Mouse (Mus musculus) heart, embryonic 11.5 days (tissue): ENCODE data around the gene Rap1a. TPM values are rescaled to one million over a fixed set of nuclear protein-coding genes. Genes with fewer than 3 reads are reported as not detected.

ENCODE experiments used
- ATAC-seq: fragments of 200-750 bp; cut with Nextera tagmentation; replicated peaks from 2 replicates; pipeline ENCODE4 v1.8.0; 2017; ENCODE audit warnings: moderate library complexity; ENCODE audit not compliant: insufficient number of reproducible peaks, low FRiP score, low TSS enrichment
- H3K27ac ChIP-seq: fragments of 300-500 bp; sonication (generic); 2 replicates; pipeline ENCODE4 v1.5.1; 2014; ENCODE audit warnings: mild to moderate bottlenecking, low read depth, low read length
- H3K27me3 ChIP-seq: fragments of 300-500 bp; sonication (generic); 2 replicates; pipeline ENCODE4 v1.6.1; 2014; ENCODE audit warnings: mild to moderate bottlenecking, low read length, mixed read lengths; ENCODE audit not compliant: control insufficient read depth, insufficient read depth
- H3K36me3 ChIP-seq: fragments of 300-500 bp; sonication (generic); 2 replicates; pipeline ENCODE4 v1.6.1; 2014; ENCODE audit warnings: mild to moderate bottlenecking, low read length, moderate library complexity, mixed read lengths; ENCODE audit not compliant: control insufficient read depth, insufficient read depth
- H3K4me1 ChIP-seq: fragments of 300-500 bp; sonication (generic); 2 replicates; pipeline ENCODE4 v1.6.1; 2014; ENCODE audit warnings: low read length; ENCODE audit not compliant: control insufficient read depth, insufficient read depth
- H3K4me2 ChIP-seq: fragments of 300-500 bp; sonication (generic); 2 replicates; pipeline ENCODE4 v1.6.1; 2014; ENCODE audit warnings: mild to moderate bottlenecking, moderate library complexity
- H3K4me3 ChIP-seq: fragments of 300-500 bp; sonication (generic); 2 replicates; pipeline ENCODE4 v1.5.1; 2014; ENCODE audit warnings: low read depth, low read length
- H3K9ac ChIP-seq: fragments of 300-500 bp; sonication (generic); 2 replicates; pipeline ENCODE4 v1.6.1; 2014; ENCODE audit warnings: mild to moderate bottlenecking, low read depth, low read length, moderate library complexity
- H3K9me3 ChIP-seq: fragments of 300-500 bp; sonication (generic); replicated peaks from 2 replicates; pipeline ENCODE4 v1.6.1; 2016; ENCODE audit warnings: low read length; ENCODE audit not compliant: control insufficient read depth
- WGBS: fragments of 180-500 bp; shearing (Covaris S2); extraction: QIAGEN DNeasy Blood & Tissue Kit; methylation state at CpG from one replicate; pipeline ENCODE4 v1.1.7; 2014; ENCODE audit not compliant: insufficient replicate concordance; 5-methylcytosine and 5-hydroxymethylcytosine counted together
- polyA plus RNA-seq: library from polyadenylated mRNA; unstranded; fragments of >200 nt; fragmentation: Nextera tagmentation; extraction: Ambion mirVana; gene quantifications from 2 replicates; pipeline ENCODE4 v1.2.1, GENCODE M21; 2014

Gene Rap1a
- polyA plus RNA-seq, 1 experiment from 2014 or later = 77.5 TPM

DNA sequence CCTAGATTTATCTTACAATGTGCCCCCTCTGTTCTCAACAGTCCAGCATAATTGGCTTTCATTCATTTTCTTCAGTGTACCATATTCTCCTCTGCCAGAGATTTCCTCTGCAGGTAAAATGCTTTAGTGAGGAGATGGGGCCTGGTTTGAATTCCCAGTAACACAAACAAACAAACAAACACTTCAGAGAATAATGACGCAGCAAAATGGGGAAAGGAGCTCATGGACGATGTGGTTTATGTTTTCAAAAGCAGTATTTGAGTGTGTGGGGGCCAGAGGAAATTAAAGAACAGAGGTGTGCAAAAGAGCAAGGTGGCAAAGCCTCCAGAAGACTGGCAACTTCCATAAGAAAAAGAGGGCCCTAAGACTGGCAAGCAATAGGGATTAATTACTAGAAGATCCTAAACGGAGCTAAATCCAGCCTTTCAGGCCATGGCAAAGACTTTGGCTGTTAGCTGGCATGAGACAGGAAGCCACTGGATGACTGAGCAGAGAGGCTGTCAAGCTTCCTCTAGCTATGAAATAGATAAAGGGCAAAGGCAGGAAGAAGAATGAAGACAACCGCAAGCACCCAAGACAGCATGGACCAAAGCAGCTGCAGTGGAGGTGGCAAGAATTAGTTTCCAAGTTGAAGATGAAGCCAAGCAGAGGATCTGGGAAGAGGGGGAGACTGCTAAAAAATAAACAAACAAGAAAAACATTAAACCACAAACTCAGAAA is 37.8 kb downstream of the Rap1a start:
- no peaks in the 10 kb centered on the region for H3K27me3 ChIP-seq
- H3K27ac ChIP-seq = no peak overlapping the region
- no peaks in the 10 kb centered on the region for H3K9me3 ChIP-seq
- no peak overlapping the region for H3K4me3 ChIP-seq
- H3K9ac ChIP-seq = no peak overlapping the region
- peaks cover 5% of the 10 kb centered on the region; the same call in 1 of the 2 replicates for H3K4me1 ChIP-seq
- 60% methylated on average over 4 of the region's 4 CpGs for WGBS
- H3K36me3 ChIP-seq = no peaks in the 10 kb centered on the region
- H3K4me2 ChIP-seq = no peak overlapping the region
- no peak for ATAC-seq

DNA sequence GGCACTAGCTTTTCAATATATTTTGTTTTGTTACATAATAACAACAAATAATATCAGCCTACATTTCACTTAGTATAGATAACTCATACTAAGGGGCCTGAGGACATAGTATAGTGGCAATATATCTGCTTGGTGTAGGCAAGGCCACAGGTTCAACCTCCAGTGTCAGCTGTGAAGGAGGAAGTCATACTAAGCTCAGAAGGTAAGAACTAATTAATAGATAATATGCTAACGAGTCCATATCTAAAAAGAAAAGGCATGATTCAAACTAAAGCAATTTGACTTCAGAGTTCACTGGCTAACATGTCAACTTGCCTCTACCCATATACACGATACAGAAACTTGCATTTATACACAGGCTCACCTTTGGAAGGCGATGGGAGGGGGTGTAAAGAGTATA is 41.1 kb downstream of the Rap1a start:
- no peak for ATAC-seq

DNA sequence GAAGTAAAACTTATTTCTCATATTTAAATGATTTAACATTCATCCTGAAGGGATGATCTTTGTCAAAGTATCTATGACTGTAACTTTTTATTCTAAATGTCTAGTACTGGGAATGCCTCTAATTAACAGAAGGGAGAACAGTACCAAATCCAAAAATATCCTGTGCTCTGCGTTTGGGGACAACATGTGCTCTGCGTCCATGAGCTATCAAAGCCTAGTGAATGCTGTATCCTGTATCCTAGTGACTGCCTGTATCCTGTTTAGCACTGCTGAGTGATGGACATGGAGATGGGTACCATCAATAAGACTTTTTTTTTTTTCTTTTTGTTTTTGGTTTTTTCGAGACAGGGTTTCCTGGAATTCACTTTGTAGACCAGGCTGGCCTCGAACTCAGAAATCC is 42.5 kb downstream of the Rap1a start:
- H3K9me3 ChIP-seq = no peaks in the 10 kb centered on the region
- 70% methylated on average over 4 of the region's 4 CpGs for WGBS

More for the DNA sequence above, 41.1 kb downstream of the Rap1a start:
- peaks cover 7% of the 10 kb centered on the region; the same call in 1 of the 2 replicates for H3K4me1 ChIP-seq
- H3K4me2 ChIP-seq = no peak overlapping the region
- H3K27ac ChIP-seq = no peak overlapping the region
- H3K27me3 ChIP-seq = no peaks in the 10 kb centered on the region
- no peak overlapping the region for H3K9ac ChIP-seq
- no peaks in the 10 kb centered on the region for H3K36me3 ChIP-seq
- WGBS = 92% methylated on average over 3 of the region's 3 CpGs
- H3K4me3 ChIP-seq = no peak overlapping the region
- H3K9me3 ChIP-seq = no peaks in the 10 kb centered on the region

DNA sequence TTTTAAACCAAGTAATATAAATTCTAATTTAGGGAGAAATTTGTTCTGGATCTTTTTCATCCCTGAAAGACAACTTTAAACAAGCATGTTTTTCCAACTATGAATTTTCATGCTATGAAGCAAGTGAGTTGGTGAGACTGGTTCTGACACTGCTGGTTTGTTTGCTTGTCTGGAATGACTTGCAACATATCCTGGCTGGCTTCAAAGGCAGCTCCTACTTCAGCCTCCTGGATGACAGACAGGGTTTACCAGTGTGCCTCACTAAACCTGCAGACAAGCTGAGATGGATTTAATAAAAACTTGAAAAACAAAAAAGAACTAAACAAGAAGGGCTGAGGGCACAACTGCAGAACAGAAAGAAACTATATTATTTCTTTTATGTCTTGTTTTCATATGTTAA is 43.0 kb downstream of the Rap1a start:
- no peak for ATAC-seq
- no peaks in the 10 kb centered on the region for H3K36me3 ChIP-seq
- no peak overlapping the region for H3K4me3 ChIP-seq
- H3K27ac ChIP-seq = no peak overlapping the region
- H3K27me3 ChIP-seq = no peaks in the 10 kb centered on the region
- no peaks in the 10 kb centered on the region for H3K9me3 ChIP-seq
- no peak overlapping the region for H3K4me2 ChIP-seq
- 0 out of 2 replicates have a peak, but pooled peaks cover 2% of the 10 kb centered on the region for H3K4me1 ChIP-seq
- no peak overlapping the region for H3K9ac ChIP-seq

More for the DNA sequence above, 42.5 kb downstream of the Rap1a start:
- H3K27ac ChIP-seq = no peak overlapping the region
- H3K4me2 ChIP-seq = no peak overlapping the region
- H3K27me3 ChIP-seq = no peaks in the 10 kb centered on the region
- H3K9ac ChIP-seq = no peak overlapping the region
- H3K4me1 ChIP-seq = peaks cover 6% of the 10 kb centered on the region; the same call in 1 of the 2 replicates
- H3K4me3 ChIP-seq = no peak overlapping the region
- no peak for ATAC-seq
- no peaks in the 10 kb centered on the region for H3K36me3 ChIP-seq

DNA sequence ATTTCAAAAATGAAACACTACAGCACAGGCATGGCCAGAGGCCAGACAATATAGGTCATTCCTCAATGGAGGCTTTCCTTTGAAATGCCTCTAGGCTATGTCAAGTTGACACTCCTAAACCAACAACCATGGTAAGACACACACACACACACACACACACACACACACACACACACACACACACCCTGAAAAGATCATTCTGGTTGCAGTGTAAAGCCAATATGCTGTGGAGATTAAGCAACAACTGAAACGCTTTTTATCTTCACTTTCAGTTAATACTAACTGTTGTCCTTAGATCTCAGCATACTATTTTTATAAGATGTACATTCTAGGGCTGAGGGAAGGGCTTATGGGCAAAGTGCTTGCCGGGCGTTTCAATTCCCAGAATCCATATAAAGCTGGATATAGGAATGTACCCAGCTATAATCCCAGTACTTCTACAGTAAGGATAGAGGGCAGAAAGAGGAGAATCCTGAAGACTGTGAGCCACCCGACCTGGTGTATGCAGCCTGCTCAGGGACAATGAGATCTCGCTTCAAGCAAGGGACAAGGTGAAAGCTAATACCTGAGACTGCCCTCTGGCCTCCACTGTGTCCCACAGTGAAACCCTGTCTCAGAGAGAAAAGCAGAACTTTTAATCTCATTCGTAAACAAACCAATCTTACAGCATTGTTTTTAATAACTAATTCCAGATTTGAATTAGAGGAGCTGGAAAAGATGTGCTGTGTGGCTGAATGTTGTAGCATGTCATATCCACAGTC is 43.6 kb downstream of the Rap1a start:
- Histone ChIP-seq H3K4me1 (0 out of 2 replicates have a peak, but pooled peaks cover 2% of the 10 kb centered on the region), H3K4me2 (no peak overlapping the region), H3K4me3 (no peak overlapping the region), H3K27ac (no peak overlapping the region), H3K36me3 (no peaks in the 10 kb centered on the region), H3K9me3 (no peaks in the 10 kb centered on the region), H3K27me3 (no peaks in the 10 kb centered on the region), H3K9ac (no peak overlapping the region)
- 82% methylated on average over 6 of the region's 6 CpGs for WGBS
- no peak for ATAC-seq

DNA sequence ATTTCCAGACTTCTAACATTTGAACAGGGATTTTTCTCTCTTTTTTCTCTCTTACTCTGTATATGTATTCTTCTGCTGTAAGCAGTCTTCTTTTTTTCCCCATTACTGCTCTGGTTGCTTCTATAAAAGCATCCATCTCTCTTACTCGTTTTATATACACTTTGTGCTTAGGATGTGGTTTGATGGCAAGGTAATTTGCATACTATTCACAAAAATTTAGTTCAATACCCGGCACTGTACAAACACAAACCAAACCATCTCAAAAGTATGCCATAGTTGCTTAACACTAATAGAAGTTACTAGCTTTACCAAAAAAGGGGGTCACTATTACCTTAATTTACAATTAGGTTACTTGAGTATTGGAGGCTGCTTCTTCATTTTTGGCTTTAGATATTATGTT is 44.6 kb downstream of the Rap1a start:
- 86% methylated on average over 2 of the region's 2 CpGs for WGBS
- Histone ChIP-seq H3K4me3 (no peak overlapping the region), H3K4me2 (no peak overlapping the region), H3K27me3 (no peaks in the 10 kb centered on the region), H3K27ac (no peak overlapping the region), H3K36me3 (no peaks in the 10 kb centered on the region), H3K4me1 (0 out of 2 replicates have a peak, but pooled peaks cover 2% of the 10 kb centered on the region), H3K9me3 (no peaks in the 10 kb centered on the region), H3K9ac (no peak overlapping the region)
- ATAC-seq = no peak

DNA sequence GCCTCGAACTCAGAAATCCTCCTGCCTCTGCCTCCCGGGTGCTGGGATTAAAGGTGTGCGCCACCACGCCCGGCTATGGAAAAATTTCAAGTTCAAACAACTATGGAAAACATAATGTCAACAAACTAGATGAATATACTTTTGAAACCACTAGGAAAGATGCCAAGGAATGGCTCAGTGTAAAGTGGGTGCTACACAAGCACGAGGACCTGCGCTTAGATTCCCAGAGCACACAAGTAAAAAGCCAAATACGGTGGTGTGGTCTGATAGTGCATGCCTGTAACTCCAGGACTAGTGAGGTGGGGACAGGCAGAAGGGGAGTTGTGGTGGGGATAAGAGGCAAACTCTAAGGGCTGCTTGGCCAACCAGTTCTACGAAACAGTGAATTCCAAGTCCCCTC is 46.0 kb downstream of the Rap1a start:
- H3K27me3 ChIP-seq = no peaks in the 10 kb centered on the region
- H3K4me1 ChIP-seq = 0 out of 2 replicates have a peak, but pooled peaks cover 2% of the 10 kb centered on the region
- 94% methylated on average over 9 of the region's 9 CpGs for WGBS
- no peak for ATAC-seq
- no peak overlapping the region for H3K4me3 ChIP-seq
- no peaks in the 10 kb centered on the region for H3K36me3 ChIP-seq
- no peak overlapping the region for H3K9ac ChIP-seq
- H3K9me3 ChIP-seq = no peaks in the 10 kb centered on the region
- H3K4me2 ChIP-seq = no peak overlapping the region
- H3K27ac ChIP-seq = no peak overlapping the region

DNA sequence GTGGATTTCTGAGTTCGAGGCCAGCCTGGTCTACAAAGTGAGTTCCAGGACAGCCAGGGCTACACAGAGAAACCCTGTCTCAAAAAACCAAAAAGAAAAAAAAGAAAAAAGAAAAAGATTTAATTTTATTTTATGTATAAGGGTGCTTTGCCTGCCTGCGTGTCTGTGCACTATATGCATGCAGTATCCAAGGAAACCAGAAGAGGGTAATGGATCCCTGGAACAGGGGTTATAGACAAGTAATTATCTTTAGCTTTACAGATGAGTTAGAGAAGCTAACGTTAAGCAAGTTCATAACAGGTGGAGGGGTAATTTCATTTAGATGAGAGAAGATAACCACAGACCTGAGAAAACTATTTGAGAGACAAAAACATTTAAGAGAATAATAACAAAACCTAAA is 47.0 kb downstream of the Rap1a start:
- Histone ChIP-seq H3K4me3 (no peak overlapping the region), H3K27ac (no peak overlapping the region), H3K9me3 (no peaks in the 10 kb centered on the region), H3K36me3 (no peaks in the 10 kb centered on the region), H3K4me2 (no peak overlapping the region), H3K4me1 (0 out of 2 replicates have a peak, but pooled peaks cover 2% of the 10 kb centered on the region), H3K27me3 (no peaks in the 10 kb centered on the region), H3K9ac (no peak overlapping the region)
- WGBS = 82% methylated on average over 2 of the region's 3 CpGs
- ATAC-seq = no peak
